Mouse (Mus musculus): ENCODE results near the gene Oser1. TPM values are rescaled to one million over a fixed set of nuclear protein-coding genes. Genes with fewer than 3 reads are reported as not detected.
A peak's percentile ranks its signal among the peaks of the same experiment; 100 is the strongest.
"Not testable (repeated sequence)": the region's sequence is repeated elsewhere in the genome, so short reads cannot be mapped to it uniquely, and the experiment has no call there.

Gene Oser1
- total RNA-seq, 1 experiment from 2014 or later: 163 TPM

- ATAC-seq (replicated peaks; ENCODE audit: insufficient number of reproducible peaks, low FRiP score, low TSS enrichment, poor library complexity, severe bottlenecking): no peak
Measured at GRCm38 (mm10) chr2:163412419-163412818, 12.1 kb downstream of the Oser1 start.

- ATAC-seq (replicated peaks; ENCODE audit: insufficient number of reproducible peaks, low FRiP score, low TSS enrichment, poor library complexity, severe bottlenecking): no peak
Measured at GRCm38 (mm10) chr2:163411840-163412239, 12.7 kb downstream of the Oser1 start.

- not testable (repeated sequence) for ATAC-seq (replicated peaks; ENCODE audit: insufficient number of reproducible peaks, low FRiP score, low TSS enrichment, poor library complexity, severe bottlenecking)
Measured at GRCm38 (mm10) chr2:163411344-163411743, 13.2 kb downstream of the Oser1 start.

GRCm38 (mm10) chr2:163410211-163410610 is 14.3 kb downstream of the Oser1 start:
- ATAC-seq (replicated peaks; ENCODE audit: insufficient number of reproducible peaks, low FRiP score, low TSS enrichment, poor library complexity, severe bottlenecking): no peak

GRCm38 (mm10) chr2:163404037-163404815 is 20.3 kb downstream of the Oser1 start:
- ATAC-seq (replicated peaks; ENCODE audit: insufficient number of reproducible peaks, low FRiP score, low TSS enrichment, poor library complexity, severe bottlenecking): no peak

GRCm38 (mm10) chr2:163401221-163401620 is 23.3 kb downstream of the Oser1 start:
- ATAC-seq (replicated peaks; ENCODE audit: insufficient number of reproducible peaks, low FRiP score, low TSS enrichment, poor library complexity, severe bottlenecking): peak; percentile 93

- no peak for ATAC-seq (replicated peaks; ENCODE audit: insufficient number of reproducible peaks, low FRiP score, low TSS enrichment, poor library complexity, severe bottlenecking)
Measured at GRCm38 (mm10) chr2:163399222-163399621, 25.3 kb downstream of the Oser1 start.

GRCm38 (mm10) chr2:163398770-163399169 is 25.7 kb downstream of the Oser1 start:
- no peak for ATAC-seq (replicated peaks; ENCODE audit: insufficient number of reproducible peaks, low FRiP score, low TSS enrichment, poor library complexity, severe bottlenecking)

- ATAC-seq (replicated peaks; ENCODE audit: insufficient number of reproducible peaks, low FRiP score, low TSS enrichment, poor library complexity, severe bottlenecking): no peak
Measured at GRCm38 (mm10) chr2:163397905-163398304, 26.6 kb downstream of the Oser1 start, which contains the start of gene Jph2. Gene Jph2 (minus strand): TSS chr2:163397993.

GRCm38 (mm10) chr2:163397071-163397470 is 27.4 kb downstream of the Oser1 start:
- no peak for ATAC-seq (replicated peaks; ENCODE audit: insufficient number of reproducible peaks, low FRiP score, low TSS enrichment, poor library complexity, severe bottlenecking)

GRCm38 (mm10) chr2:163394977-163395376 is 29.5 kb downstream of the Oser1 start:
- ATAC-seq (replicated peaks; ENCODE audit: insufficient number of reproducible peaks, low FRiP score, low TSS enrichment, poor library complexity, severe bottlenecking): no peak

- no peak for ATAC-seq (replicated peaks; ENCODE audit: insufficient number of reproducible peaks, low FRiP score, low TSS enrichment, poor library complexity, severe bottlenecking)
Measured at GRCm38 (mm10) chr2:163393976-163394375, 30.5 kb downstream of the Oser1 start.

- no peak for ATAC-seq (replicated peaks; ENCODE audit: insufficient number of reproducible peaks, low FRiP score, low TSS enrichment, poor library complexity, severe bottlenecking)
Measured at GRCm38 (mm10) chr2:163393241-163393640, 31.3 kb downstream of the Oser1 start.

GRCm38 (mm10) chr2:163392436-163392835 is 32.1 kb downstream of the Oser1 start:
- ATAC-seq (replicated peaks; ENCODE audit: insufficient number of reproducible peaks, low FRiP score, low TSS enrichment, poor library complexity, severe bottlenecking): no peak

GRCm38 (mm10) chr2:163386423-163387190 is 37.9 kb downstream of the Oser1 start:
- no peak for ATAC-seq (replicated peaks; ENCODE audit: insufficient number of reproducible peaks, low FRiP score, low TSS enrichment, poor library complexity, severe bottlenecking)

GRCm38 (mm10) chr2:163385126-163385525 is 39.4 kb downstream of the Oser1 start:
- ATAC-seq (replicated peaks; ENCODE audit: insufficient number of reproducible peaks, low FRiP score, low TSS enrichment, poor library complexity, severe bottlenecking): no peak

GRCm38 (mm10) chr2:163381246-163381645 is 43.3 kb downstream of the Oser1 start:
- no peak for ATAC-seq (replicated peaks; ENCODE audit: insufficient number of reproducible peaks, low FRiP score, low TSS enrichment, poor library complexity, severe bottlenecking)

GRCm38 (mm10) chr2:163379366-163379765 is 45.1 kb downstream of the Oser1 start:
- ATAC-seq (replicated peaks; ENCODE audit: insufficient number of reproducible peaks, low FRiP score, low TSS enrichment, poor library complexity, severe bottlenecking): no peak

GRCm38 (mm10) chr2:163376082-163376481 is 48.4 kb downstream of the Oser1 start:
- ATAC-seq (replicated peaks; ENCODE audit: insufficient number of reproducible peaks, low FRiP score, low TSS enrichment, poor library complexity, severe bottlenecking): no peak

GRCm38 (mm10) chr2:163375468-163375867 is 49.0 kb downstream of the Oser1 start:
- no peak for ATAC-seq (replicated peaks; ENCODE audit: insufficient number of reproducible peaks, low FRiP score, low TSS enrichment, poor library complexity, severe bottlenecking)

All from monocyte, adult 5-6 weeks (primary cell).